Mouse (Mus musculus) liver, embryonic 13.5 days (tissue): ENCODE measurements around the gene Cytip. TPM values are rescaled to one million over a fixed set of nuclear protein-coding genes. Genes with fewer than 3 reads are reported as not detected.

ENCODE experiments used
- ATAC-seq: fragments of 200-750 bp; cut with Nextera tagmentation; 2 replicates; pipeline ENCODE4 v1.8.0; 2017; ENCODE audit warnings: low read depth, mild to moderate bottlenecking, moderate number of reproducible peaks, moderate library complexity
- DNase-seq: peaks from one replicate; pipeline ENCODE4 v3.0.0; 2022
- H3K27ac ChIP-seq: fragments of 300-500 bp; sonication (generic); 2 replicates; pipeline ENCODE4 v1.5.1; 2015; ENCODE audit warnings: moderate library complexity, mild to moderate bottlenecking, inconsistent platforms
- H3K27me3 ChIP-seq: fragments of 300-500 bp; sonication (generic); 2 replicates; pipeline ENCODE4 v1.6.1; 2015; ENCODE audit warnings: mild to moderate bottlenecking, inconsistent platforms
- H3K36me3 ChIP-seq: fragments of 300-500 bp; sonication (generic); 2 replicates; pipeline ENCODE4 v1.6.1; 2015; ENCODE audit warnings: mild to moderate bottlenecking, inconsistent platforms
- H3K4me1 ChIP-seq: fragments of 300-500 bp; sonication (generic); replicated peaks from 2 replicates; pipeline ENCODE4 v1.6.1; 2015; ENCODE audit warnings: inconsistent platforms
- H3K4me2 ChIP-seq: fragments of 300-500 bp; sonication (generic); 2 replicates; pipeline ENCODE4 v1.6.1; 2015; ENCODE audit warnings: inconsistent platforms, mild to moderate bottlenecking, moderate library complexity
- H3K4me3 ChIP-seq: fragments of 300-500 bp; sonication (generic); replicated peaks from 2 replicates; pipeline ENCODE4 v1.5.1; 2015; ENCODE audit warnings: mild to moderate bottlenecking, inconsistent platforms
- H3K9ac ChIP-seq: fragments of 300-500 bp; sonication (generic); 2 replicates; pipeline ENCODE4 v1.6.1; 2015; ENCODE audit warnings: mild to moderate bottlenecking, inconsistent platforms
- H3K9me3 ChIP-seq: fragments of 300-500 bp; sonication (generic); replicated peaks from 2 replicates; pipeline ENCODE4 v1.6.1; 2016; ENCODE audit warnings: inconsistent platforms
- WGBS: fragments of 180-500 bp; shearing (Covaris S2); methylation state at CpG from one replicate; pipeline ENCODE4 v1.1.7; 2015; ENCODE audit not compliant: insufficient replicate concordance; 5-methylcytosine and 5-hydroxymethylcytosine counted together
- polyA plus RNA-seq: library from polyadenylated mRNA; unstranded; fragments of >200 nt; fragmentation: Nextera tagmentation; extraction: Ambion mirVana; gene quantifications from 2 replicates; pipeline ENCODE4 v1.2.1, GENCODE M21; 2015

Gene Cytip
- polyA plus RNA-seq, result 1.6 and 2.5 TPM in 2 replicates

DNA sequence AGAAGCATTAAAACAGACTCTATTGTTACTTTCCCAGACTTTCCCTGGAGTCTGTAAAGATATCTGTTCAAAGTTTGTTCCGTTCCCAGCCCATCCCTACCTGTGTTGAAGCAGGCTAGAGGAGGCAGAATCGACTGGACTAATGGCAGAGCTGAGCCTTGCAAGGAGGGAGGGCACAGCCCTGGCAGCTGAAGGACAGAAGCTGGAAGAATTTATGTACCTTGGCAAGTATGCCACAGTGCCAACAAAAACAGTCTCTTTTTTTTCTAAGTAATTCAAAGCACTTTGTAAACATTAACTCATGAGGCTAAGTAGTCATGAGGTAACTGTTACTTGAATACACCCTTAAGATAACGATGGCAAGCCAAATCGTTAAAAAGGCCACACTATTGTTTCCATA lies at the start of gene Cytip:
Gene Cytip (minus strand): TSS at position 187 of the 400 bp plus-strand sequence.
- Histone ChIP-seq H3K4me2 (no peak within 1 kb of the TSS), H3K4me3 (no peak within 1 kb of the TSS), H3K36me3 (no peaks in the 10 kb centered on the region), H3K9ac (no peak within 1 kb of the TSS), H3K27me3 (no peaks in the 10 kb centered on the region), H3K27ac (no peak within 1 kb of the TSS), H3K4me1 (no peaks in the 10 kb centered on the region), H3K9me3 (no peaks in the 10 kb centered on the region)
- WGBS, result 67% methylated on average over 4 of the region's 4 CpGs
- ATAC-seq (no peak), DNase-seq (no peak)

DNA sequence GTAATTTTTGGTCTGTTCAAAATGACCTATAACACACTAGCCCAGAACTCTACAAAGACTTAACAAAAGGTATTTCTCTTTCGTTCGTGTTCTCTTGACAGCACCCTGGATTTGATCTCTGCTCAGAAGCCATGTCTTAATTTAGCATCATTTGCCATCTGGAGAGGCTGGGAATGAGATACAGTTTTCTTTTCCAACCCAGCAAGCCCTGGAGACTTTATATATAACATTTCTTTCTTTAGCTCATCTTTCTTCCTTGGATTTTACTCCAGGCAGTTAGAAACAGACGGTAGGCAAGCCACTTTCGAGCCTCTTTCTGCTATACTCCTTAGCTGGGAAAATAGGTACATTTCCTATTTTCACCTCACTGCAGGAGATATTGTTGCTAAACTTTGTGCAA lies 45.3 kb upstream of the Cytip start:
- DNase-seq (no peak), ATAC-seq (no peak)
- Histone ChIP-seq H3K9ac (no peak overlapping the region), H3K27ac (no peak overlapping the region), H3K36me3 (no peaks in the 10 kb centered on the region), H3K9me3 (no peaks in the 10 kb centered on the region), H3K4me1 (no peaks in the 10 kb centered on the region), H3K4me3 (no peak overlapping the region), H3K4me2 (no peak overlapping the region), H3K27me3 (no peaks in the 10 kb centered on the region)
- 68% methylated on average over 4 of the region's 4 CpGs for WGBS

DNA sequence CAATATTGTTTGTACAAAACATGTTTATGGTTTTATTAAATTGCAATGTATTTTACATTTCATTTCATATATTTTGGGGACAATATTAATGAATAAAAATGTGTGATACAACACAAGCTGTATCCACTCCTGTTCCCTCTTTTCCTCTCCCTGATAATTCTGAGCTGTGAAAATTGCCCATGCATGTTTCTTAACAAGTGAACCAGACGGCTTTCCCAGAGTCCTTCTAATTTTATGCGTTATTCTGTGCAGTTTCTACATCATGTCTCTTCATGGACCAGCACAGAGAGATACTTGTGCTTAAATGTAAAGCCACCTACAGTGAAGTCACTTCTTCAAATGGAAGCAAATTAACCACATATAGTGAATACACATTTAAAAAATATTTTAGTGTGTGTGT lies 42.2 kb upstream of the Cytip start:
- Histone ChIP-seq H3K4me2 (no peak overlapping the region), H3K27ac (no peak overlapping the region), H3K4me3 (no peak overlapping the region), H3K27me3 (no peaks in the 10 kb centered on the region), H3K9me3 (no peaks in the 10 kb centered on the region), H3K9ac (no peak overlapping the region), H3K4me1 (no peaks in the 10 kb centered on the region), H3K36me3 (no peaks in the 10 kb centered on the region)
- no peak for DNase-seq
- WGBS, result 42% methylated on average over 2 of the region's 2 CpGs
- ATAC-seq, result no peak

DNA sequence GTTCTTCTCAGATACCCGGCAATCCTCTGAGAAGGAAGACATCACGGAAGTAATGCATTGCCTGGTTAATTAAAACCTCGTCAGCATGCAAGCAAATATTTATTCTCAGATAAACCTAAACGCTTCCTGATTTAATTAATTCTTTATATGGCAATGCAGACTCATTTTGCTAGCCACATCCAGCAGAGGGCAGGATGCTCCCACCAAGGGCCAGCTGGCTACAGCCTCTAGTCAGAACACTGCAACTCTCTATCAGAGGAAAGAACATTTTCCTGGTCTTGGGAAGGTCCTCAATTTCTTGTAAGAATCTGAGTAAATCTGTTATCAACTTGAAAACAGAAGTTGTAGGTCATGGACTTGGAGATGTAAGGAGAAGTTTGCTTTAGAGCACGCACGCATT lies 4.1 kb upstream of the Cytip start:
- no peaks in the 10 kb centered on the region for H3K4me1 ChIP-seq
- WGBS, result 62% methylated on average over 6 of the region's 6 CpGs
- H3K27me3 ChIP-seq, result no peaks in the 10 kb centered on the region
- no peak overlapping the region for H3K4me2 ChIP-seq
- H3K36me3 ChIP-seq, result no peaks in the 10 kb centered on the region
- no peak overlapping the region for H3K9ac ChIP-seq
- H3K27ac ChIP-seq, result no peak overlapping the region
- no peaks in the 10 kb centered on the region for H3K9me3 ChIP-seq
- H3K4me3 ChIP-seq, result no peak overlapping the region
- no peak for DNase-seq
- ATAC-seq, result no peak

DNA sequence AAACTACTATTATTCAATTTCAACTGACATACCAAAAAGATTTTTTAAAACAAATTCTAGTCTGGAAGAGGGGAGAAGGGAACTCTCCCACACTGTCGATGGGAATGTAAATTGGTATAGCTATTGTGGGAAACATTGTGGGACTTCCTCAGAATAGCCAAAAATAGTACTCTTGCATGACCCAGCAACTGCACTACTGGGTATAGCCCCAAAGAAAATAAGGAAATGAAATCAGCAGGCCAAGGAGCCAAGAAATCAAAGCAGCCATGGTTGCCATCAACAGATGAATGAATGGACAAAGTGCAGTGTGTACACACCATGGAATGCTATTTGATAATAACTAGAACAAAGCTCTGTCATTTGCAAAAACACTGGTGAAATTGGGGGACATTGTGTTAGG lies 1.5 kb upstream of the Cytip start:
- no peaks in the 10 kb centered on the region for H3K4me1 ChIP-seq
- no peak overlapping the region for H3K4me3 ChIP-seq
- H3K4me2 ChIP-seq, result no peak overlapping the region
- no peak overlapping the region for H3K27ac ChIP-seq
- H3K9ac ChIP-seq, result no peak overlapping the region
- ATAC-seq, result no peak
- 15% methylated on average over 1 of the region's 1 CpGs for WGBS
- H3K36me3 ChIP-seq, result no peaks in the 10 kb centered on the region
- H3K9me3 ChIP-seq, result no peaks in the 10 kb centered on the region
- DNase-seq, result no peak
- H3K27me3 ChIP-seq, result no peaks in the 10 kb centered on the region

DNA sequence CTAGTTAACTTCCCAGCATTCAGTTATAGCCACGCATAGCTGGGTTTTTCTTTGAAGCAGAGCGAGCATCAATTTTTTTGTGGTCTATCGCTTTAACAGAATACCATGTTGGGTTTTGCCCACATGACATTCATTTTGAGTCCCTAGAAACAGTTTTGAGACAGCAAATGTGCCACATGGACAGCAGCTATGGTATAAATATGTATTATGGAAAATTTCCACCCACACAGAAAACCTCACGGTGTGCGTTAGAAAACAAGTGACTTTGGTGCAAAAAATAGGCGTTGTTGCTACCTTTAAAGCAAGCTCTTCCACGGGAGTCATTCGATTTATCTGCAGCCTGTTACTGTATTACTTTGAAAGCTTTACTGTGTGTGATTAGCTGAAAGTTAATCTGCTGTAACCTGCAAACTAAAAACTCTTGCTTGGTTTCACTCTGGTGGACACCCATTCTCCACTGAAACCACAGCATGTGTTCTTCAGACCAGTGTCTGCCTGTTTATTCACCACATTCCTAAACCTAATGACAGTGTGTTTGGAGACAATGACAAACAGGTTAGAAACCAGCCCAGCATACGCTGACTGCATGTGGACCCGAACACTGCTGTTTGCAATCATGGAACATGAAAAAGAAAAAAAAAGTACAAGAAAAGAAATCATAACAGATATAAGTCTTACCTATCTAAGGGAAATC lies 763 bp downstream of the Cytip start:
- Histone ChIP-seq H3K4me3 (no peak overlapping the region), H3K9me3 (no peaks in the 10 kb centered on the region), H3K4me1 (no peaks in the 10 kb centered on the region), H3K36me3 (no peaks in the 10 kb centered on the region), H3K27me3 (no peaks in the 10 kb centered on the region), H3K27ac (no peak overlapping the region), H3K9ac (no peak overlapping the region), H3K4me2 (no peak overlapping the region)
- ATAC-seq, result no peak
- no peak for DNase-seq
- 73% methylated on average over 10 of the region's 10 CpGs for WGBS

DNA sequence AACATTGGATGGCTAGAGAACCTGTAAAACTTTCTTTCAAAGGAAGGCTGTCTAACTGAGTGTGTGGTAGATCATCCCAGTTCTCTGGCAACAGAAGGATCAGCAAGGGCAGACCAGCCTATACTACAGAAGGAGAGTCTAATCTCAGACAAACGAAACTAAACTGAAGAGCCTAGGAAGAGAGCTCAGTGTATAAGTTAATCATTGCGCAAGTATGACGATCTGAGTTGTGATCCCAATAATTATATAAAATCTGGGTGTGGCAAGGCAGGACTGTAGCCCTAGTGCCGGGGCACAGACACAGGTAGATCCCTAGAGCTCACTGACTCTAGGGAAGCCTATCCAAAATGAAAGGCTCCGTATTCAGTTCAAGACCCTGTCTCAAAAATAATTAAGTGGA lies 3.2 kb downstream of the Cytip start:
- H3K9me3 ChIP-seq, result no peaks in the 10 kb centered on the region
- no peak overlapping the region for H3K9ac ChIP-seq
- H3K4me1 ChIP-seq, result no peaks in the 10 kb centered on the region
- no peaks in the 10 kb centered on the region for H3K27me3 ChIP-seq
- no peak overlapping the region for H3K4me2 ChIP-seq
- no peak for ATAC-seq
- no peaks in the 10 kb centered on the region for H3K36me3 ChIP-seq
- no peak for DNase-seq
- WGBS, result 76% methylated on average over 5 of the region's 5 CpGs
- H3K27ac ChIP-seq, result no peak overlapping the region
- H3K4me3 ChIP-seq, result no peak overlapping the region

DNA sequence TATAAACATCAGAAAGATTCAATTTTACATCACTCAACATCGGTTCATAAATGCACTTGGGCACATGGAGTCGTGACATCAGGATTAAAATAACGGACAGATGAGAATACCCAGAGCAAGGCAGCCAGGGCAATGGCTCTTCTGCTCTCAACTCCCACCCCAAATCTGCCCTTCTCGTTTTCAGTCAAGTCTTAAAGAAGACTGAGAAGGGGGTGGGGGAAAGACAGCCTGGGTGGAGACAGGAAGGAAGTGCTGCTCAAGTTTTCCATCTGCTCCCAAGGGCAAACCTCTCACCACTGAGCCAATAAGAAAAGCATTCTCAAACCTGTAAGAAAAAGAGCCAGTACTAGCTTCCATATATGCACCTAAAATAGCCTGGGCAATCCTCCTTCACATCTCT lies 5.8 kb downstream of the Cytip start:
- Histone ChIP-seq H3K27me3 (no peaks in the 10 kb centered on the region), H3K4me3 (no peak overlapping the region), H3K9ac (no peak overlapping the region), H3K36me3 (no peaks in the 10 kb centered on the region), H3K27ac (no peak overlapping the region), H3K4me1 (no peaks in the 10 kb centered on the region), H3K9me3 (no peaks in the 10 kb centered on the region), H3K4me2 (no peak overlapping the region)
- DNase-seq (no peak), ATAC-seq (no peak)
- WGBS, result 45% methylated on average over 4 of the region's 4 CpGs

DNA sequence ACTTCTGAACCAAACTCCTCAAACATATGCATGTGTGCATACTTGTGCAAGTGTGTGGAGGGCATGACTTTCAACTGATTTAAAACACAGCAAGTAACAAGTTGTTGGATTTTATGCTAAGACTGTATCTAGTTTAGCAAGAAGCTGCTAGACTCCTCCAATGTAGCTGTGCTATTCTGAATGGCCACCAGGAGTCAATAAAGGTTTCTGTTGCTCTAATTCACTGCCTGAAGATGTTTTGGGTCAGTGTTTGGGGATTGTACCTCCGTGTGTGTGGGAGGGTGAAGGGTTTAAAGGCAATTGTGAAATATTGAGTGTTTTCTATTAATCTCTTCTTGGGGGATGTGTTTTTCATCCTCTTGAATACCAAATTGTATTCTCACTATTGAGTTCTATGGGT lies 6.4 kb downstream of the Cytip start:
- Histone ChIP-seq H3K4me1 (no peaks in the 10 kb centered on the region), H3K4me3 (no peak overlapping the region), H3K9me3 (no peaks in the 10 kb centered on the region), H3K9ac (no peak overlapping the region), H3K4me2 (no peak overlapping the region), H3K27me3 (no peaks in the 10 kb centered on the region), H3K36me3 (no peaks in the 10 kb centered on the region), H3K27ac (no peak overlapping the region)
- ATAC-seq (no peak), DNase-seq (no peak)
- WGBS, result 35% methylated on average over 1 of the region's 1 CpGs

DNA sequence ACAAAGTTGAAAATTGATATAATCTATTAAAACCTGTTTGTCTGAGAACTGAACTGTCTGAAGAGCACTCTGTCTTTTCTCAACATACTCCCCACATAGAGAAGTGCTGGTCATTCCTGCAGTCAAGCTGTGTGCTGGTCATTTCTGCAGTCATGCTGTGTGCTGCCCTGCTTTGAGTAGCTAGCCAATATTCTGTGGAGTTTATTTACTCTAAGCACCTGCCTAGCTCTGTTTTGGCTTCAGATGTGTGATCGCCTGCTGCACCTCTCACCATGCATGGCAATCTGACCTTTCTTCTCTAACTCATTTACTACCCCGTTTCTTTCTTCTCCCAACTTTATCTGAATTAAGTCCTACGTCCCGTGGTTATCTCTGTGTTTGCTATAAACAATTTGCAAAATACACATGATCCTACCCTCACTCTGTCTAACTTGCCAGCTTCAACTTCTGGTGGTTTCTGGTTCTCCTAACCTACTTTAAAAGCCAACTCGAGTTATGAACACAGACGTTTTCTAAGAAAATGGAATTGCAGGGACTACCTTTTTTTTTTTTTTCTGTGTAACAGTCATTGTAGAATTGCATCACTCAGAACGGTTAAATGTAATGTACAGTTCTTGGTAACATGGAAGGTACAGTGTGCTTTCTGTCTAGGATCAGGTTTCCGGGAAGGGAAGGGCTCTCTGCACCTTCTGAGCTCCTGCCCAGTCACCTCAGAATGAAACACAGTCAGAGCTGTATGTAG lies 7.9 kb downstream of the Cytip start:
- no peak overlapping the region for H3K4me3 ChIP-seq
- H3K9ac ChIP-seq, result no peak overlapping the region
- H3K4me2 ChIP-seq, result no peak overlapping the region
- H3K27me3 ChIP-seq, result no peaks in the 10 kb centered on the region
- ATAC-seq, result no peak
- no peak for DNase-seq
- H3K36me3 ChIP-seq, result no peaks in the 10 kb centered on the region
- no peaks in the 10 kb centered on the region for H3K9me3 ChIP-seq
- H3K4me1 ChIP-seq, result no peaks in the 10 kb centered on the region
- 50% methylated on average over 8 of the region's 8 CpGs for WGBS
- H3K27ac ChIP-seq, result no peak overlapping the region

DNA sequence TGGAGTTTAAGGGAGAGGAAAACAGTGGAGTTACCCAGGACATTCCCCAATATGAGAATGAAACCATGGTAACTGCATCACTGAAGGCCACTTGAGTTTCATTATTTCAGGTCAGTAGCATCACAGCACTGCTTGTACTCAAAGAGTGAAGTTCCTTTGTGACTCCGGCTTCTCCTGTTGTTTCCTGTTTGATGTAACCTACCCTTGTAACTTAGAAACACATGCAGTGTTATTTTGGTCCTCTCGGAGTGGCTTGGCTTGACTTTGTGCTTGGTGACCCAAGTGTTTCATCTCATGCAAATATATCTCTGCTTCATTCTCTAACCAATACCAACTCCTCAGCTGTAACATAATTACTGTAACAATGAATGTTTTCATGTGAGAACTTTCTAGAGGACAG lies 11.1 kb downstream of the Cytip start:
- no peak overlapping the region for H3K27ac ChIP-seq

DNA sequence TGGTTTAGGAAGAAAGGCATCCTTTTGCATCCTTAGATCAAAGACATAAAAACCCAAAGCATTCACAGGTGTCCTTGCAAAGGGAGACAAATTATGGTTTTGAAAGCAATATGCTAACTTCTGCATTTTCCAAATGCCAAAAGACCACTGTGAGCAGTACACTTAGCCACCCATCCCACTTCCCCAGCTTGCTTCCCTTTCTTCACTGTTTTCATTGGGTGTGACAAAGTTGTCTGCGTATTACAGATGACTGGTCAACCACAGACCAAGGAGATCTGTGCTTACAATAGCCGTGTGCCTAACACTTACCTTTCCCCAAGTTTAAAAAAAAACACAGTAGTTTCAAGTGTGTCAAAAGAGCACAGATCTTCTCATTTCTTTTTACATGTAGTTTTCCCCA lies 11.7 kb downstream of the Cytip start:
- no peak overlapping the region for H3K4me3 ChIP-seq
- no peaks in the 10 kb centered on the region for H3K36me3 ChIP-seq
- ATAC-seq (no peak), DNase-seq (no peak)
- no peak overlapping the region for H3K4me2 ChIP-seq
- H3K9me3 ChIP-seq, result no peaks in the 10 kb centered on the region
- no peak overlapping the region for H3K9ac ChIP-seq
- H3K27me3 ChIP-seq, result no peaks in the 10 kb centered on the region
- no peak overlapping the region for H3K27ac ChIP-seq
- no peaks in the 10 kb centered on the region for H3K4me1 ChIP-seq
- WGBS, result 22% methylated on average over 2 of the region's 2 CpGs

More for the DNA sequence above, 11.1 kb downstream of the Cytip start:
- ATAC-seq, result no peak
- H3K36me3 ChIP-seq, result no peaks in the 10 kb centered on the region
- 36% methylated on average over 2 of the region's 2 CpGs for WGBS
- no peaks in the 10 kb centered on the region for H3K9me3 ChIP-seq
- H3K4me3 ChIP-seq, result no peak overlapping the region
- no peaks in the 10 kb centered on the region for H3K27me3 ChIP-seq
- no peak overlapping the region for H3K9ac ChIP-seq
- H3K4me1 ChIP-seq, result no peaks in the 10 kb centered on the region
- H3K4me2 ChIP-seq, result no peak overlapping the region
- DNase-seq, result no peak
